Mouse (Mus musculus): ENCODE results near the gene Stk39. TPM values are rescaled to one million over a fixed set of nuclear protein-coding genes. Genes with fewer than 3 reads are reported as not detected.
A peak's percentile ranks its signal among the peaks of the same experiment; 100 is the strongest.

Gene Stk39
- 1.9 and 2.3 TPM in 2 replicates for polyA plus RNA-seq (2015; fragmentation: Nextera tagmentation; extraction: Ambion mirVana)

- peak; percentile 78 for ATAC-seq (ENCODE audit: insufficient read depth)
- Histone ChIP-seq H3K27me3 (peaks cover 70% of the 10 kb centered on the region), H3K9ac (no peak within 1 kb of the TSS)
Measured at GRCm38 (mm10) chr2:68471759-68472550, at the start of gene Stk39. Gene Stk39 (minus strand): TSS chr2:68472268.

GRCm38 (mm10) chr2:68515409-68515808, 43.3 kb upstream of the Stk39 start:
- H3K4me2 ChIP-seq: no peak overlapping the region
- no peaks in the 10 kb centered on the region for H3K4me1 ChIP-seq (replicated peaks)
- 36% methylated on average over 2 of the region's 2 CpGs for WGBS (ENCODE audit: insufficient replicate concordance)

More at GRCm38 (mm10) chr2:68471759-68472550, at the start of gene Stk39:
- Histone ChIP-seq H3K4me3 (replicated peaks) (peak within 1 kb of the TSS; percentile 60), H3K9me3 (replicated peaks) (no peaks in the 10 kb centered on the region), H3K27ac (replicated peaks) (0 out of 2 replicates have a peak within 1 kb of the TSS, but pooled peaks have one; percentile 24), H3K36me3 (replicated peaks) (no peaks in the 10 kb centered on the region), H3K4me1 (replicated peaks) (peaks cover 11% of the 10 kb centered on the region; the same call in 1 of the 2 replicates), H3K4me2 (peak within 1 kb of the TSS; percentile 71)
- 1% methylated on average over 76 of the region's 99 CpGs for WGBS (ENCODE audit: insufficient replicate concordance)

GRCm38 (mm10) chr2:68503202-68503601, 31.1 kb upstream of the Stk39 start:
- H3K36me3 ChIP-seq (replicated peaks): no peaks in the 10 kb centered on the region
- H3K27ac ChIP-seq (replicated peaks): no peak overlapping the region
- H3K27me3 ChIP-seq: no peaks in the 10 kb centered on the region
- no peak overlapping the region for H3K4me2 ChIP-seq
- ATAC-seq (ENCODE audit: insufficient read depth): no peak
- no peak overlapping the region for H3K9ac ChIP-seq
- no peak overlapping the region for H3K4me3 ChIP-seq (replicated peaks)
- no peaks in the 10 kb centered on the region for H3K9me3 ChIP-seq (replicated peaks)
- 53% methylated on average over 2 of the region's 2 CpGs for WGBS (ENCODE audit: insufficient replicate concordance)
- H3K4me1 ChIP-seq (replicated peaks): no peaks in the 10 kb centered on the region

More at GRCm38 (mm10) chr2:68515409-68515808, 43.3 kb upstream of the Stk39 start:
- Histone ChIP-seq H3K36me3 (replicated peaks) (no peaks in the 10 kb centered on the region), H3K4me3 (replicated peaks) (no peak overlapping the region), H3K9me3 (replicated peaks) (no peaks in the 10 kb centered on the region), H3K9ac (no peak overlapping the region), H3K27ac (replicated peaks) (no peak overlapping the region), H3K27me3 (no peaks in the 10 kb centered on the region)
- no peak for ATAC-seq (ENCODE audit: insufficient read depth)

- Histone ChIP-seq H3K27ac (replicated peaks) (no peak overlapping the region), H3K4me1 (replicated peaks) (no peaks in the 10 kb centered on the region), H3K9me3 (replicated peaks) (no peaks in the 10 kb centered on the region), H3K4me2 (no peak overlapping the region), H3K27me3 (no peaks in the 10 kb centered on the region), H3K4me3 (replicated peaks) (no peak overlapping the region), H3K9ac (no peak overlapping the region), H3K36me3 (replicated peaks) (no peaks in the 10 kb centered on the region)
- no peak for ATAC-seq (ENCODE audit: insufficient read depth)
- 52% methylated on average over 4 of the region's 4 CpGs for WGBS (ENCODE audit: insufficient replicate concordance)
Measured at GRCm38 (mm10) chr2:68502734-68503133, 30.7 kb upstream of the Stk39 start.

- Histone ChIP-seq H3K4me1 (replicated peaks) (no peaks in the 10 kb centered on the region), H3K27me3 (no peaks in the 10 kb centered on the region), H3K9me3 (replicated peaks) (no peaks in the 10 kb centered on the region), H3K27ac (replicated peaks) (no peak overlapping the region), H3K36me3 (replicated peaks) (no peaks in the 10 kb centered on the region), H3K9ac (no peak overlapping the region), H3K4me2 (no peak overlapping the region), H3K4me3 (replicated peaks) (no peak overlapping the region)
- no peak for ATAC-seq (ENCODE audit: insufficient read depth)
- 44% methylated on average over 2 of the region's 2 CpGs for WGBS (ENCODE audit: insufficient replicate concordance)
Measured at GRCm38 (mm10) chr2:68502236-68502635, 30.2 kb upstream of the Stk39 start.

- no peak overlapping the region for H3K4me2 ChIP-seq
- H3K36me3 ChIP-seq (replicated peaks): no peaks in the 10 kb centered on the region
- no peak overlapping the region for H3K27ac ChIP-seq (replicated peaks)
- no peaks in the 10 kb centered on the region for H3K9me3 ChIP-seq (replicated peaks)
- 68% methylated on average over 4 of the region's 4 CpGs for WGBS (ENCODE audit: insufficient replicate concordance)
- H3K27me3 ChIP-seq: no peaks in the 10 kb centered on the region
- no peak overlapping the region for H3K9ac ChIP-seq
- no peak overlapping the region for H3K4me3 ChIP-seq (replicated peaks)
- no peaks in the 10 kb centered on the region for H3K4me1 ChIP-seq (replicated peaks)
- ATAC-seq (ENCODE audit: insufficient read depth): no peak
Measured at GRCm38 (mm10) chr2:68486275-68486674, 14.2 kb upstream of the Stk39 start.

- no peaks in the 10 kb centered on the region for H3K36me3 ChIP-seq (replicated peaks)
- H3K4me3 ChIP-seq (replicated peaks): no peak overlapping the region
- ATAC-seq (ENCODE audit: insufficient read depth): no peak
- no peak overlapping the region for H3K4me2 ChIP-seq
- H3K4me1 ChIP-seq (replicated peaks): no peaks in the 10 kb centered on the region
- H3K27me3 ChIP-seq: no peaks in the 10 kb centered on the region
- H3K9ac ChIP-seq: no peak overlapping the region
- H3K27ac ChIP-seq (replicated peaks): no peak overlapping the region
- WGBS (ENCODE audit: insufficient replicate concordance): 29% methylated on average over 4 of the region's 4 CpGs
- H3K9me3 ChIP-seq (replicated peaks): no peaks in the 10 kb centered on the region
Measured at GRCm38 (mm10) chr2:68485141-68485540, 13.1 kb upstream of the Stk39 start.

GRCm38 (mm10) chr2:68482896-68483295, 10.8 kb upstream of the Stk39 start:
- 77% methylated on average over 5 of the region's 5 CpGs for WGBS (ENCODE audit: insufficient replicate concordance)
- Histone ChIP-seq H3K4me3 (replicated peaks) (no peak overlapping the region), H3K4me2 (no peak overlapping the region)

GRCm38 (mm10) chr2:68479823-68480222, 7.8 kb upstream of the Stk39 start:
- peaks cover 2% of the 10 kb centered on the region for H3K27me3 ChIP-seq

More at GRCm38 (mm10) chr2:68482896-68483295, 10.8 kb upstream of the Stk39 start:
- no peak overlapping the region for H3K27ac ChIP-seq (replicated peaks)
- H3K9me3 ChIP-seq (replicated peaks): no peaks in the 10 kb centered on the region
- no peak for ATAC-seq (ENCODE audit: insufficient read depth)
- no peaks in the 10 kb centered on the region for H3K27me3 ChIP-seq
- no peak overlapping the region for H3K9ac ChIP-seq
- H3K4me1 ChIP-seq (replicated peaks): no peaks in the 10 kb centered on the region
- H3K36me3 ChIP-seq (replicated peaks): no peaks in the 10 kb centered on the region

GRCm38 (mm10) chr2:68472921-68473320, 853 bp upstream of the Stk39 start:
- 48% methylated on average over 4 of the region's 4 CpGs for WGBS (ENCODE audit: insufficient replicate concordance)
- Histone ChIP-seq H3K9me3 (replicated peaks) (no peaks in the 10 kb centered on the region), H3K9ac (no peak overlapping the region), H3K27ac (replicated peaks) (no peak overlapping the region), H3K4me3 (replicated peaks) (no peak overlapping the region), H3K4me1 (replicated peaks) (peaks cover 11% of the 10 kb centered on the region; the same call in 1 of the 2 replicates), H3K36me3 (replicated peaks) (no peaks in the 10 kb centered on the region), H3K4me2 (no peak overlapping the region), H3K27me3 (peaks cover 66% of the 10 kb centered on the region)
- ATAC-seq (ENCODE audit: insufficient read depth): no peak

More at GRCm38 (mm10) chr2:68479823-68480222, 7.8 kb upstream of the Stk39 start:
- H3K9me3 ChIP-seq (replicated peaks): no peaks in the 10 kb centered on the region
- WGBS (ENCODE audit: insufficient replicate concordance): 70% methylated on average over 10 of the region's 10 CpGs
- H3K4me1 ChIP-seq (replicated peaks): no peaks in the 10 kb centered on the region
- H3K4me3 ChIP-seq (replicated peaks): no peak overlapping the region
- no peak overlapping the region for H3K9ac ChIP-seq
- H3K4me2 ChIP-seq: no peak overlapping the region
- H3K36me3 ChIP-seq (replicated peaks): no peaks in the 10 kb centered on the region
- ATAC-seq (ENCODE audit: insufficient read depth): no peak
- H3K27ac ChIP-seq (replicated peaks): no peak overlapping the region

GRCm38 (mm10) chr2:68472551-68472910, 463 bp upstream of the Stk39 start:
- peak overlapping the region; percentile 60 for H3K4me3 ChIP-seq (replicated peaks)
- no peak overlapping the region for H3K27ac ChIP-seq (replicated peaks)
- no peaks in the 10 kb centered on the region for H3K36me3 ChIP-seq (replicated peaks)
- H3K9ac ChIP-seq: no peak overlapping the region
- H3K4me2 ChIP-seq: peak overlapping the region; percentile 71
- H3K9me3 ChIP-seq (replicated peaks): no peaks in the 10 kb centered on the region
- H3K4me1 ChIP-seq (replicated peaks): peaks cover 11% of the 10 kb centered on the region; the same call in 1 of the 2 replicates
- 9% methylated on average over 5 of the region's 5 CpGs for WGBS (ENCODE audit: insufficient replicate concordance)
- H3K27me3 ChIP-seq: peaks cover 68% of the 10 kb centered on the region
- ATAC-seq (ENCODE audit: insufficient read depth): no peak
